Mouse (Mus musculus): ENCODE data around the gene Fmn2.

Gene Fmn2

GRCm38 (mm10) chr1:174557841-174558240 lies 56.2 kb downstream of the Fmn2 start:
- DNase-seq: no peak

- no peak for DNase-seq
Observed at GRCm38 (mm10) chr1:174558488-174558887, 56.9 kb downstream of the Fmn2 start.

- no peak for DNase-seq
Observed at GRCm38 (mm10) chr1:174564561-174564960, 62.9 kb downstream of the Fmn2 start.

- DNase-seq: no peak
Observed at GRCm38 (mm10) chr1:174568609-174569008, 67.0 kb downstream of the Fmn2 start.

GRCm38 (mm10) chr1:174592420-174592980 lies 90.9 kb downstream of the Fmn2 start:
- DNase-seq: no peak

- peak; percentile 71 for DNase-seq
Observed at GRCm38 (mm10) chr1:174594989-174595388, 93.4 kb downstream of the Fmn2 start.

- DNase-seq: no peak
Observed at GRCm38 (mm10) chr1:174597495-174597894, 95.9 kb downstream of the Fmn2 start.

- DNase-seq: no peak
Observed at GRCm38 (mm10) chr1:174598226-174598625, 96.6 kb downstream of the Fmn2 start.

- no peak for DNase-seq
Observed at GRCm38 (mm10) chr1:174600041-174600440, 98.4 kb downstream of the Fmn2 start.

GRCm38 (mm10) chr1:174600620-174601019 lies 99.0 kb downstream of the Fmn2 start:
- no peak for DNase-seq

- no peak for DNase-seq
Observed at GRCm38 (mm10) chr1:174617368-174617767, 115.7 kb downstream of the Fmn2 start.

GRCm38 (mm10) chr1:174621512-174621911 lies 119.9 kb downstream of the Fmn2 start:
- DNase-seq: no peak

- no peak for DNase-seq
Observed at GRCm38 (mm10) chr1:174623054-174623453, 121.4 kb downstream of the Fmn2 start.

- DNase-seq: no peak
Observed at GRCm38 (mm10) chr1:174630074-174630473, 128.4 kb downstream of the Fmn2 start.

GRCm38 (mm10) chr1:174636291-174636690 lies 134.7 kb downstream of the Fmn2 start:
- DNase-seq: no peak

GRCm38 (mm10) chr1:174637564-174638085 lies 136.0 kb downstream of the Fmn2 start:
- DNase-seq: no peak

GRCm38 (mm10) chr1:174640901-174641300 lies 139.3 kb downstream of the Fmn2 start:
- DNase-seq: no peak

- DNase-seq: no peak
Observed at GRCm38 (mm10) chr1:174643431-174644010, 141.9 kb downstream of the Fmn2 start.

- no peak for DNase-seq
Observed at GRCm38 (mm10) chr1:174649421-174649826, 147.8 kb downstream of the Fmn2 start.

GRCm38 (mm10) chr1:174654565-174654964 lies 152.9 kb downstream of the Fmn2 start:
- no peak for DNase-seq

GRCm38 (mm10) chr1:174655354-174655753 lies 153.7 kb downstream of the Fmn2 start:
- DNase-seq: no peak

GRCm38 (mm10) chr1:174656554-174656953 lies 154.9 kb downstream of the Fmn2 start:
- no peak for DNase-seq

GRCm38 (mm10) chr1:174659459-174660223 lies 158.0 kb downstream of the Fmn2 start:
- no peak for DNase-seq

- no peak for DNase-seq
Observed at GRCm38 (mm10) chr1:174665116-174665515, 163.5 kb downstream of the Fmn2 start.

Measured in right cerebral cortex, postnatal 14 days (tissue).